Mouse (Mus musculus) cortical plate, adult 2 months (tissue): ENCODE measurements at regions not wholly inside any gene's neighbourhood (a gene's known extent, or its start where the extent isn't known, plus 50 kb on each side); places are given as distances from the start of the nearest gene placed in this dataset.

Experiments used
- CTCF ChIP-seq: fragments of 200-500 bp; IDR thresholded peaks from 2 replicates; pipeline ENCODE4 v1.5.1; 2011; ENCODE audit warnings: mild to moderate bottlenecking, control low read depth, low read length; ENCODE audit not compliant: insufficient read depth; ENCODE audit errors: extremely low read depth
- POLR2A ChIP-seq: fragments of 200-500 bp; IDR thresholded peaks from 2 replicates; pipeline ENCODE4 v1.6.1; 2011; ENCODE audit warnings: mild to moderate bottlenecking, low read length, control low read depth; ENCODE audit not compliant: insufficient read depth; ENCODE audit errors: extremely low read depth

DNA sequence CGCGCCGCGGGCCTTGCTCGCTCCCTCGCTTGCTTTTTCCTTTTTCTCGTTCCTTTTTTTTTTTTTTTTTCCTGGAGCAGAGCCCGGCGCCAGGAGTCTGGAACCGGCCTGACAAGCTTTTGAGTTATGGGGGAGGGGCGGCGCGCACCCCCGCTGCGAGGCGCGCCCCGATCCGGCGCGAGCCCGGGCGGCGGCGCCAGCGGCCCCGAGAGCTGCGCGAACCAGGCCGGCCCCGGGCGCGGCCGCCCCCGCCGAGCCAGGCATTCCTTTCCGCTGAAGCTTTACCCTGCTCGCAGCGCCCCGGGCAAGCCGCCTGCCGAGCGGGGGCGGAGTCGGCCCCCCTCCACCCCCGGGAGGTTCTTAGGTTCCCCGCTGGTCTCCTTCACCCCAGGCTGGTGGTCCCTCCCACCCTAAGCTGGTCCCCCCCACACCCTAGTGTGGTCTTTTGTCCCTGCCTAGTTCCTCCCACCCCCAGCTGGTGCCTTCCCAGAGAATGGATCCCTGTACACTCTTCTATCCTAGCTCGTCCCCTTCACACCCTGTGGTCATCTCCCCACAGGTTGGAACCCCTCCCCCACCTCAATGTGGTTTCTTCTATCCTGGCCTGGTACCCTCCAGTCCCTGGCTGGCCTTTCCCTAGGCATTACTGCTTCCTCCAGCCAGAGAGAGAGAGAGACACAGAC is 95.3 kb downstream of the 1700001O22Rik start:
- TF ChIP-seq CTCF (no peak), POLR2A (no peak)
